Mouse (Mus musculus) lung, adult 2 months (tissue): ENCODE measurements at regions not wholly inside any gene's neighbourhood (a gene's known extent, or its start where the extent isn't known, plus 50 kb on each side); places are given as distances from the start of the nearest gene placed in this dataset.
A peak's percentile ranks its signal among the peaks of the same experiment; 100 is the strongest.

Experiments used
- DNase-seq: peaks from one replicate; pipeline ENCODE4 v3.0.0; 2022
- H3K4me1 ChIP-seq: fragments of 200-500 bp; 2 replicates; pipeline ENCODE4 v1.6.1; 2011; ENCODE audit warnings: low read length; ENCODE audit not compliant: control insufficient read depth, insufficient read depth
- H3K4me3 ChIP-seq: fragments of 200-500 bp; replicated peaks from 2 replicates; pipeline ENCODE3; 2011; ENCODE audit warnings: low read depth, mild to moderate bottlenecking, control low read depth, low read length; ENCODE audit errors: extremely low read depth
- CTCF ChIP-seq: fragments of 200-500 bp; IDR thresholded peaks from 2 replicates; pipeline ENCODE4 v1.5.1; 2011; ENCODE audit warnings: mild to moderate bottlenecking, low read length, control low read depth; ENCODE audit not compliant: insufficient read depth
- POLR2A ChIP-seq: fragments of 200-500 bp; IDR thresholded peaks from 2 replicates; pipeline ENCODE4 v1.6.1; 2011; ENCODE audit warnings: low read depth, mild to moderate bottlenecking, control low read depth, low read length, borderline replicate concordance; ENCODE audit errors: extremely low read depth
- WGBS: fragments of 180-500 bp; shearing (Covaris S2); methylation state at CpG from one replicate; pipeline ENCODE4 v1.1.7; 2018; 5-methylcytosine and 5-hydroxymethylcytosine counted together

DNA sequence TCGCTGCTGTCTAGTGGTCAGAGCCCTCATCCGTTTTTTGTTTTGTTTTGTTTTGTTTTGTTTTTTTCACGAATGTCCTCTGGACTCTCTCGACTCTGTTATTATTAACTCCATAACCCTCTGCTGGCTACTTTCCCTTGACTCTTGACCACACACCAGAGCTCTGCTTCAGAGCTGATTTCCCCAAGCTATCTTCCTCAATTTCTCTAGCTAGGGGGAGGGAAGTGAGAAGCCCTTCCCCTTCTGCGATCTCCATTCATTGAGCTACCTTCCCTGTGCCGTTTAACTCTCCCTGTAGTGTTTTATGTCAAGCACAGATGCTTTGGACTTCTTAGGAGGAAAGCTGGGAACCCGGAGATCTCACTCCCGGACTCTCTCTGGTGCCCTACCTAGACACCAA, 247.6 kb downstream of the Hlx start:
- DNase-seq, result no peak
- no peak for TF ChIP-seq CTCF
- TF ChIP-seq POLR2A, result no peak
- no peak overlapping the region for H3K4me3 ChIP-seq
- no peaks in the 10 kb centered on the region for H3K4me1 ChIP-seq
- 63% methylated on average over 8 of the region's 8 CpGs for WGBS

DNA sequence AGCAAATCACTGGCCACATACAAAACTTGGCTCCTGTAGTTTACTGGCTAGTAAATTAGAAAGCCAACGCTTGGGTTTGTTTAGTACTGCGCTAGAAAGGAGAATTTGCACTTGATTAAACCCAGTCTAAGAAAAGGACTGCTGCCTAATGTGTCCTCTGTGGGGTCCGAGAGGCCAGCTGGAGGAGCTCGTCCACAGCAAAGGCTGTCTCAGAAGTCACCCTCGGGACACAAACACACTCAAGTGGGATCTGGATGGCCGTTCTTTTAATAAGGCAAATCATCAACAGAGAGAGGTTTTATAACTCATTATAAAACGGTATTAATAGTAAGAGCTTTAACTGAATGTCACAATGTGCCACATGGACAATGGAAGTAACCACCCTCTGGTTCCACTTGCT, 249.0 kb downstream of the Hlx start:
- H3K4me3 ChIP-seq, result no peak overlapping the region
- TF ChIP-seq POLR2A (no peak), CTCF (no peak)
- no peak for DNase-seq
- 69% methylated on average over 7 of the region's 7 CpGs for WGBS
- no peaks in the 10 kb centered on the region for H3K4me1 ChIP-seq

DNA sequence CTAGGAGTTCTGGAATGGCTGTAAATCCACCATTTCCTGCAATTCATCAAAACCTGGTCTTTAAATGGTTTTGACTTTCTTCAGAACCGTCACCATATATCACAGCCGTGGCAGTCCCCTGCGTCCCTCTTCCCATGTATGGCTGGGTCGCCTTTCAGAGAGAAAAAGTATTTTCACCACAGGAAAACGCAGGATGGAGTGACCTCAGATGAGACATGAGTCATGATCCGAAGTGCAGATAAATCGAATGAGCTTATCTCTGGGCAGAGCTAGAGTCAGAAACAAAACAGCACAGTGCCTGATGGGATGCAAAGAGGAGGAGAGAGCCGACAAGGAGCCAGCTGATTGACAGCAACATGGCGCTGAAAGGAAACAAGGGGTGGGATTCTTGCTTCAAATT, 250.4 kb downstream of the Hlx start:
- TF ChIP-seq CTCF (no peak), POLR2A (no peak)
- 68% methylated on average over 9 of the region's 9 CpGs for WGBS
- H3K4me1 ChIP-seq, result no peaks in the 10 kb centered on the region

DNA sequence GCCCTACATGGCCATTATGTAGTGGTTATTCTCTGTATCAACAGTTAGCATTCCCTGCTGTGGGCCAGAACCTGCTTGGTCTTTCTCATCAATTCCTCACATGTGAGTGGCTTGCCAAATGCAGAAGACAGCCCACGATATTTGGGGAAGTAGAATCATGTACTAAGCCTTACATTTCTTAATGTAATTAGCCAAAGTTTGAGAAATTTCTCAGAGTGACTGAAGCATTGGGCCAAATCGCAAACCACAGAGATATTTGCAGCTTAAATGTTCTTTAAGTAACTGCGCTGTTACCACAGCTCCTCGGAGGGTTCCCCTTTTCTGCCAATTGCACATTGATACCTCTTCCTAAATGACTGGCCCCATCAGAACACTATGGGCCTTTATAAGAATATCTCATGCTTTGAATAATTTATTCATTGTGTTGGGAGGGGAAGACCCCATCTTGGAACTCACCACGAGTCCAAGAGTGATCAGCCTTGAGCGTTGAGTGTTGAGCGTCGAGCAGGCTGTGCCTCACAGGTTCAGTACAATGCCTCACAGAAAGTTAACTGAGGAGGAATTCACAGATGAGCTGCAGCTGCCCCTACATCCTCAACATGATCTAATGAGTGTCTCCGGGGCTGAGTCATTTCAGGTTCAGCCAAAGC, 251.7 kb downstream of the Hlx start:
- no peak for DNase-seq
- TF ChIP-seq POLR2A (no peak), CTCF (no peak)

More for the DNA sequence above, 250.4 kb downstream of the Hlx start:
- H3K4me3 ChIP-seq, result no peak overlapping the region
- no peak for DNase-seq

DNA sequence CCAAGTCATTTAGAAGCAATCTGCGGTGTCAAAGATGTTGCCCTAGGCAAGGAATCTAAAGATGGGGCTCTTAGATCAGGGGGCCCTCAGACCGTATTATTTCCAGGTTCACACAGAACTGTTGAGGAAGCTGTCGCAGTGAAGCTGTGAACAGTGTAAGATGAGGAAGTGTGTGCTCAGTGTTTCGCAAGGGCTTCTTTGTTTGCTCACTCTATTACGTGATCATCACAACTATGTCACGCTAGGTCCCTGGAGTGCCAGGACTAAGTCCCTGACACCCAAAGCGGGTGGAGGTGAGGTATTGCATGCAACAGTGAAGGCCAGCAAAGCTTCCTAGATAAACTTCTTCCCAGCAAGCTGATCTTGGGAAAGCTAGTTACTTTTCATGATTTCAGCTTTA, 254.4 kb downstream of the Hlx start:
- H3K4me1 ChIP-seq, result no peaks in the 10 kb centered on the region
- H3K4me3 ChIP-seq, result no peak overlapping the region
- TF ChIP-seq POLR2A (no peak), CTCF (no peak)
- 58% methylated on average over 7 of the region's 7 CpGs for WGBS
- peak; percentile 16 for DNase-seq

More for the DNA sequence above, 251.7 kb downstream of the Hlx start:
- WGBS, result 73% methylated on average over 9 of the region's 9 CpGs
- H3K4me3 ChIP-seq, result no peak overlapping the region
- no peaks in the 10 kb centered on the region for H3K4me1 ChIP-seq

DNA sequence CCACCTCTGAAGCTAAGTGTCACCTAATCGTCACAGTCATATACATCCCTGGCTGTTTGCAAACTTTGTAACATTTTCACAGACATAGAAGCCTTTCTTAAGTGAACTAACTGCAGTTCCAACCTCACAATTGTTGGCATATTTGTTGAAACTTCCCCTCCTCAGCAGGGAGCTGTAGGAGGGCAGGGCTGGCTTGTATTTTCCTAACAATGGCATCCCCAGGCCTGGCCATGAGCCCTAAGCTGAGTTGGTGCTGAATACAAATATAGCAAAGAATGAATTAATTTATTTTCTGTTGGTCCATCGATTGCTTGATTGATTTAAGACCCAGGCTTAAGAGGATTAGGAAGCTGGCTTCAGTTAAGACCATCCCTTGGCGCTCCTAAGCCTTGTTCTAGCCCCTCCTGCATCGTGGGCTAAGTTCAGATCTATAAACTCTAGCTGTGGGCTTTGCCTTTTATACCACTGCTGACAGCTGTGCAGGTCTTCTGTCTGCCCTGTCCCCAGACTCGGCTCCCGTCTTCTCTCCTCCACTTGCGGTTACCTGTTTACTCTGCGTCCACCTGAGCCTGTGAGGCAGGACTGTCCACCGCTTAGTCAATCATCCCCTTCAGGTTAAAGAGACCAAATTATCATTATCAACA, 269.8 kb downstream of the Hlx start:
- Histone ChIP-seq H3K4me3 (no peak overlapping the region), H3K4me1 (no peaks in the 10 kb centered on the region)
- WGBS, result 76% methylated on average over 9 of the region's 9 CpGs
- no peak for TF ChIP-seq POLR2A
- no peak for DNase-seq

DNA sequence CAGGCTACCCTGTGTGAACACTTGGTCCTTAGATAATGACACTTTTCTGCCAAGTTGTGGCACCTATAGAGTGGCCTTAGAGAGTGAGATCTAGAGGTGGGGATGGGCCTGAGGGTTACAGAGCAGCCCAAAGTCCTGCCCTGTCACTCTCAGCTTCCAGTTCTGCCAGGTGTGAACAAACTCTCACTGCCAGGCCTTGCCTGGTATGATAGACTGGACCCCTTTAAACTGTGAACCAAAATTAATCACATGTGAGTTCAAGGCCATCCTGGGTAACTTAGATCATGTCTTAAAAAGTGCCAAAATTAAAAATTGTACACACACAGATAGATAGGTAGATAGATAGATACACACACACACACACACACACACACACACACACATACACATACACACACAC, 271.0 kb downstream of the Hlx start:
- TF ChIP-seq CTCF (no peak), POLR2A (no peak)
- Histone ChIP-seq H3K4me1 (no peaks in the 10 kb centered on the region), H3K4me3 (no peak overlapping the region)
- no peak for DNase-seq

DNA sequence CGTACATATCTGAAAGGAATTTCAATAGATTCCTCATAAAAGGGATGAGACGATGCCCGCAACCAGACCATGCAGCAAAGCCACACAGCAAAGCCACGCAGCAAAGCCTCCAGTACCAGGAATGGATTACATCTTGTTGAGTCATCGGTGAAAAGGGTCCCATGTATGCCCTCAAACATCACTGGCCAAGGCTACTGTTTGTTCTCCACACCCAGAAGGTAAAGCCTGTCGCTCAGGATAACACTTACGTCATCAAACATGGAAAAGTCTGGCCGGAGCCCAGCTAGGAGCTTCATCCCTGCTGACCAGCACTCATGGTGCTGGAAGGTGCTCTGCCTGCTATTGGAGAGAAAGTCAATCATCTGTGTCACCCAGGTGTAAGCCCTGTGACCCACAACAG, 275.7 kb downstream of the Hlx start:
- DNase-seq, result no peak
- no peak for TF ChIP-seq CTCF
- TF ChIP-seq POLR2A, result no peak
- 88% methylated on average over 8 of the region's 8 CpGs for WGBS
- no peak overlapping the region for H3K4me3 ChIP-seq
- no peaks in the 10 kb centered on the region for H3K4me1 ChIP-seq

DNA sequence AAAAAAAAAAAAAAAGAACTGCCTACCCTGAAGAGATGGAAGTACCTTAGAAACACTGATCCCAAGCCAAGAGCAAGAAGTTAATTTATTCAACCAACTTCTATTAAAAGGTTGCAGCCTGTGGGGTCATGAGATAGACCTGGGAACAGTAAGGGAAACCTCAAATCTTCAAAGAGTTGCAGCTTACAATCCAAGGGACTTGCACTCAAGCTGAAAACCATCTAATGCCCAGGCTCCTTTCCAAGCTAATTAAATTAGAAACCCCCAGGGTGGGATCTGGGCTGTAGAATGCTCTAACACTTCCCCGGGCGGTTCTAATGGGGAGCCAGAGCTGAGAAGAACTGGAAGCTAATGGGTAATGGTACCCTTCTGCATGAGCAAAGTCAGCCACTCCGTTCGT, 278.0 kb downstream of the Hlx start:
- TF ChIP-seq POLR2A, result no peak
- no peak for TF ChIP-seq CTCF
- H3K4me3 ChIP-seq, result no peak overlapping the region
- 96% methylated on average over 4 of the region's 4 CpGs for WGBS
- no peaks in the 10 kb centered on the region for H3K4me1 ChIP-seq
- no peak for DNase-seq

DNA sequence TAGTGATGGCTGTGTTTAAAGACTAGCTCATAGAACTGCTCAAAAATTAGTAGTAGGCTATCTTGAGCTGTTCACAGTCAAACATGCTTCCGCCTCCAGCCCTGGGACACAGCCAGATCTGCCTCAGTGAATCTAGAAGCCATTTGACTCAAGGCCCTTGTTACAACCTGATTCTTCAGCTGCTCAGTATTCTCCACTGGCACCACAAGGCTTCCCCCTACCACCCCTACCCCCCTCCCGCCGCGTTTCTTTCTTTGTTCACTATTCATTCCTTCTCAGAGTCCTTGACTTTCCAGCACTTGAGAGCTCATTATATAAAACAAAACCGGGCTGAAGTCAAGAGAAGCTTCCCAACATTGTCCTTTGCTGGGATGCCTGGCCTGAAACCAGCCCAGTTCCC, 278.7 kb downstream of the Hlx start:
- TF ChIP-seq CTCF (no peak), POLR2A (no peak)
- Histone ChIP-seq H3K4me1 (no peaks in the 10 kb centered on the region), H3K4me3 (no peak overlapping the region)
- no peak for DNase-seq
- 64% methylated on average over 5 of the region's 5 CpGs for whole genome bisulfite sequencing

DNA sequence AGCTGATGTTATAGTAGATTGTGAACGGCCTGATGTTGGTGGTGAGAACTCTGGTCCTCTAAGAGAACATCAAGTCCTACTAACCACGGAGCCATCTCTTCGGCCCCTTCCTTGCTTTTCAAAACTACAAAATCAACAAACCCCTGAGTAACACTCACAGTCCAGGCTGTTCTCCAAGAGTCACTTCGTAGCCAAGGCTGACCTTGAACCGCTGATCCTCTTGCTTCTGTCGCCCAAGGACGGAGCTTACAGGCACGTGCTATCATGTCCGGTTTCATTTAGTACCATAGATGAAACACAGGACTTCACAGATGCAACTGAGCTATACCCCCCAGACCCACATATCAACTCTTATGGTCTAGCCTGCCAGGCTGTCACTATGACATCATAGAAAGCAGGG, 279.4 kb downstream of the Hlx start:
- H3K4me3 ChIP-seq, result no peak overlapping the region
- no peak for DNase-seq
- WGBS, result 93% methylated on average over 9 of the region's 9 CpGs
- H3K4me1 ChIP-seq, result no peaks in the 10 kb centered on the region
- no peak for TF ChIP-seq CTCF
- TF ChIP-seq POLR2A, result no peak
